Mouse (Mus musculus) embryo, embryonic 11.5 days (tissue): Measurements from ENCODE around the gene Dlg2.
A peak's percentile ranks its signal among the peaks of the same experiment; 100 is the strongest.

Experiments
- DNase-seq: peaks from one replicate; pipeline ENCODE4 v3.0.0-alpha.2; 2012; ENCODE audit warnings: low read depth, low spot score

Gene Dlg2

GRCm38 (mm10) chr7:91262031-91262951 is 785.8 kb downstream of the Dlg2 start:
- DNase-seq: peak; percentile 17

DNA sequence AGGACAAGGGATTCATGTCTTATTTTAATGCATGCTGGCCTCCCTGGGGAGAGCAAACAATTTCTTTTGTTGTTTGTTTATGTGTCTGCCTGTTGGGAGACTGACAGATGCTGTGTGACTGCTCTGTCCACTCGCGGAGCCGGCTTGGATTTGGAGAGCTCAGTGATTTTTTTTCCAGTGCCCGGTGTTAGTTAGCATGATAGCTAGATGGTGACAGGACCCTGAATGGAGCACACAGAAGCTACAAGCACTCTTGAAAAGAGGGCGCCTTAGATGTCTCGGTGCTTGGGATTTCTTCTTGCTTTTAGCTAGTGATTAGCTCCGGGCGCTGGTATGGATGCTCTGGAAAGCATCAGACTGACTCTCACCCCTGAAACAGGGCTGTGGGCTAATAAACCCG is 786.5 kb downstream of the Dlg2 start:
- no peak for DNase-seq

- DNase-seq: peak; percentile 44
These were observed 791.3 kb downstream of the Dlg2 start for GRCm38 (mm10) chr7:91267764-91268163.

GRCm38 (mm10) chr7:91284167-91284566 is 807.7 kb downstream of the Dlg2 start:
- no peak for DNase-seq

- no peak for DNase-seq
These were observed 811.9 kb downstream of the Dlg2 start for GRCm38 (mm10) chr7:91288324-91288723.

DNA sequence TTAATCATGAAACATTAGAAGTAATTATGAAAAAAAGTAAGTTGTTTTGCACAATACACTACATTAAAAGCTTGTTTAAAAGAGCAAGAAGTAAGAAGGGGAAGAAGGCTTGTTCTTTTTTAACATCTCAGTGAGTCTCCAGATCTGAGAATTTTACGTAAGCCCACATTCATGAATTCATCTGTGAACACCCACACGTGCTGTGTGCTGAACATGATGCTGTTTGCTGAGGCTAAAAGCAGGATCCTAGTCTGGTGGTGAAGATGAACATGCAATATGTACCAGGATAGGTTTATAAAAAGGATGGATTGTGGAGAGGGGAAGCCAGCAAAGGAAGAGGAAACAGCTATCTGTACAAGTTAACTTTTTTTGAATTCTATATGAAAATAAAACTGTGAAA is 819.7 kb downstream of the Dlg2 start:
- DNase-seq: no peak

DNA sequence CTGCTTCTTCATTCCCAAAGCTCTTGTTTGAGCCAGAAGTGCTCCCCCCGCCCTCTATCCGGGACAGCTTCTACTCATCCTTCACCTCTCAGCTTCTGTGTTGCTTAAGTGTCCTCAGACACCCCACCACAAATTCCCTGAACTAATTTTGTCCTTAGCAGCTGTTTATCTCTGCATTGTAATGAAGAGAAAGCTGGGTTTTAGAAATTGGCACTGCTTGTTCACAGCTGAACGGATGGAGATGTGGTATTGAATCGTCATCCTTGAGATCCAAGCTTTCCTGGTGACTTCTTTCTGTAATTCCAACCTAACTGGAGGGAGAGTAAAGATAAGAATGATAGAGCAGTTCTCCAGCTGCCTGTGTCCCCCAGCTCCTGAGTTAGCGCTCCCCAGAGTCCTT is 834.7 kb downstream of the Dlg2 start:
- DNase-seq: no peak

GRCm38 (mm10) chr7:91345073-91345472 is 868.6 kb downstream of the Dlg2 start:
- no peak for DNase-seq

DNA sequence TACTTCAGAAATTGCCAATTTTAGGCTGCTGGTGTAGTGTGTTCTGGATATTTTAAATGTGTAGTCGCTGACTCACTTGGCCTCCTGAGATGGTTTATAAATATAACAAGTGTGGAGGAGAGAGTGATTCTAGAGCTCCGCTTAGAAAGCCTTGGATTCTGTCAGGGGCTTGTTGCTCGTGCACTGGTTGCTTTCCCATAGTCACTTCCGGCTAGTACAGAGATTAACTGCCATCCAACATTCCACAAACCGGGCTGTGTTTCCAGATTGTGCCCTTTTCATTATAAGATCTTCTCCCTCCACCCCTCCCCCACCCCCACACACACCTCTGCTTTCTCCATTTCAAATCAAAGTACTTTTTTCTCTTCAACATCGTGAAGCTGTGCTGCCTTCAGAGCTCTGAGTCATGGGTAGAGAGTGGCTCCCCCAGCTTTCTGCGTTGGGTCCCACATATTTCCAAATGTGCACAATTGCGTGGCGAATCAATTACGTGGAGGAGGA is 893.4 kb downstream of the Dlg2 start:
- DNase-seq: no peak

GRCm38 (mm10) chr7:91382281-91382680 is 905.8 kb downstream of the Dlg2 start:
- no peak for DNase-seq

DNA sequence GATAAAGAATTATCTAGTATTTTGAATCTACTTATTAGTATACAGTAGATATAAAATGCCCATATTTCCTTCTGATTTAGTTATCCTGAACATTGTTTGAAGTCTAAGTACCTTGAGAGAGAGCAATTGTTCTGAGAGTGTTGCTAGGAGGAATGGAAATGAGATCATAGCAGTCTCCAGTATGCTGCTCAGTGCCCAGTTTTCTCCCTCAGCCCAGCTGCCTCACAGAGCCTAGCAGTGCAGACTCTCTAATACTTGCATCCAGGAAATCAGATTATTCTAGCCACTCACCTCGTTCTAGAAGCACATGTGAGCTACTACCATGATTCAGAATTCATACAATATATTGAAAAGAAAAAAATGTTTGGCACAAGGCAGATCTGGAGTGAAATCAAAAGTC is 907.4 kb downstream of the Dlg2 start:
- DNase-seq: no peak

DNA sequence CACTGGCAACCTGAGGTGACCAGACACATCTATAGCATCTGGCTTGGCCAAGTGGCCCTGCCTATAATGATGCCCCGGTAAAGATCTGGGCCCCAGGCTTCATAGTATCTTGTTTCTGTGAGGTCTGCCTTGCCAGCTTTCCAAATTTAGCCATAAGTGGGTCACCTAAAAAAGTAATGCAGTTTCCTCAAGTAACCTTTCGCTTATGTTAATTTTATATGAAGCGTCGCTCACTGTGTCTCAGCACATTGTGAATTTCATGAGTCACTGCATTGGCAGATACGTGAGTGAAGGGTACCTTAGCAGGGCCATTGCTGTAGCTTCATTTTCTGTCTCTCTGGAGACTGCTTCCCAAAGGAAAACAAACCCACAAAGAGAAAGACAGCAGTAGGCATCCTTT is 912.8 kb downstream of the Dlg2 start:
- DNase-seq: no peak

DNA sequence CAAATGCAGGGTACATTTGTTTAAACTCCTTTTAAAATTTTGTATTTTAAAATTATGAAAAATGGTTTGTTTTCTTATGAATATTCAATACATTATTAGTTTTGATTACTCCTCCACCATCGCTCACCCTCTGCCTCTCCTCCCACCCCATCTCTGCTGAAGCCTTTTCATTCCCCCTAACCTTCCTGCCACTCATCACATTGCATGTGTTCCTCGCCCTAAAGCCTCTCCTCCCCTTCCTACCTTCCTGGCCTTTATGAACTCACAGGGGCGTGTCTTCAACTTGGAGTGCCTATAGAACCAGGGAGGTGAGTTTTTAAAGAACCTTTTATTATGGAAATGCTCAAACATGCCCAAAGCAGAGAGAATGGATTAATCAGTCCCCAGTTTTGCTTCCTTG is 921.4 kb downstream of the Dlg2 start:
- no peak for DNase-seq

DNA sequence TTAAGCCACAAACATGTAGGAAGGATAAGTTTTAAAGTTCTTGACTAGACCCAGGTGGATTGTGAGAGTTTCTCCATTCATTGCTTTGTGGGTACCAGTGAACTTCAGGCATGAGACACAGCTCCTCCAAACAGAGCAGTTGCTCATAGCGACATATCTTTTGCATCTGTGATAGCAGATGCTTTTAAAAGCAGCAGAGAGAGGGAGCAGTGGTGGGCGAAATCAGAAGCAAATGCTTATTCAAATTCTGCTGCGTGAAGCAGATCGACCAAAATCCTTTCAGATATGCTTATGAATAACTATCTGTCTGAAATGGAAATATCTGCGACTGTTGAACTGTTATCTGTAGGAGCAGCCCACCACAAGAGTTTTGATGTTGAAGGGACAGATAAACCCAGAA is 935.6 kb downstream of the Dlg2 start:
- no peak for DNase-seq

DNA sequence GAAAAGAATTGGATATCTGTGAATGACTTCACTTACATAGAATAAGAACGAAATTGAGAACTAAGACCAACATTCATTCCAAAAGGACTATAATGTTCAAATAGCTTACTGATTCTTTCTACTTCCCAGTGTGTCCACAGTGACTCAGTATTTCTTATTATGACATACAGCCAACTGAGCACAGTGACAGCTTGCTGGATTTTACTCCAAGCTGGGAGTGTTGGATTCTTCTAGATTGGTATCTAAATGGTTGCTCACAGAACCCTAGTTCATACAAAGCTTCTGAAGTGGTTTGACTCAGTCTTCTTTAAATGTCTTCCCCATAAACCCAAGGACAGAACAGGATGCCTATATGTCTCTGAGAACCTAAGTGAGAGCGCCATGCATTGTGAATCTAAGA is 937.7 kb downstream of the Dlg2 start:
- DNase-seq: no peak

GRCm38 (mm10) chr7:91414749-91415148 is 938.3 kb downstream of the Dlg2 start:
- no peak for DNase-seq

DNA sequence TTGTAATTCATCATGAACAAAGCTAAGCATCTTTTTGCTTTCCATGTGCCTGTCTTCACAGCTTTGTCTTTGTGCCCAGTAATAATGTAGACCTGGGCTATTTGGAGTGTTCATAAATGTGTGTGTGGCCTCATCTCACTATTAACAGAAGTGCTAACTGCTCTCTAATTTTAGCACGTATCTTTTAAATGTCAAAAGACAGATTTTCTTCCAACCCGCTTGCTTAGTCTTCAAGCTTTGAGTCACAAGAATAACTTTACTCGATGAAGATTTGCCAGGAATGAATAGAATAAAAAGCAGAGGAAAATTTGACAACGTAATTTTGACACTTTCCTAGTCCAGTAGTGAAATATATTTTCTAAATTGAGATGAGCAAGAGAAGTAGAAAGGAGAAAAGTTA is 943.7 kb downstream of the Dlg2 start:
- no peak for DNase-seq

DNA sequence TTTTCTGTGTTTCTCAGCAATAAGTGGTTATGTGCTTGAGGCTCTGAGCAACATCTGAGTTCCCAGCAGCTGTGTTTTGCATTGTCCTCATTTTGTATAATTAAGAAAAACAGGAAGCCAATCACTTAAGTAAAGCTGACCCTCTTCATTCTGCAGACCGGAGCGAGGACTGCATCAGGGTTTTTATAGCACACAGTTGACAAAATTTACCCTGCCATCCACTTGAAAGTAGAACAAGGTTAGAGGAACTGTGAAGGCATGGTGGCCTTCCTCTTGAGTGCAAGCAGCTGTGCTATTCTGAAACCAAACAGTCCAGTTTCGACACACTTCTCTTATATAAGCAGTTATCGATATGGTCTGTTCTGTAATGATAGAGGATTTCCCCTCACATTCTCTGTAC is 947.3 kb downstream of the Dlg2 start:
- no peak for DNase-seq

- DNase-seq: no peak
These were observed 953.3 kb downstream of the Dlg2 start for GRCm38 (mm10) chr7:91429712-91430275.

DNA sequence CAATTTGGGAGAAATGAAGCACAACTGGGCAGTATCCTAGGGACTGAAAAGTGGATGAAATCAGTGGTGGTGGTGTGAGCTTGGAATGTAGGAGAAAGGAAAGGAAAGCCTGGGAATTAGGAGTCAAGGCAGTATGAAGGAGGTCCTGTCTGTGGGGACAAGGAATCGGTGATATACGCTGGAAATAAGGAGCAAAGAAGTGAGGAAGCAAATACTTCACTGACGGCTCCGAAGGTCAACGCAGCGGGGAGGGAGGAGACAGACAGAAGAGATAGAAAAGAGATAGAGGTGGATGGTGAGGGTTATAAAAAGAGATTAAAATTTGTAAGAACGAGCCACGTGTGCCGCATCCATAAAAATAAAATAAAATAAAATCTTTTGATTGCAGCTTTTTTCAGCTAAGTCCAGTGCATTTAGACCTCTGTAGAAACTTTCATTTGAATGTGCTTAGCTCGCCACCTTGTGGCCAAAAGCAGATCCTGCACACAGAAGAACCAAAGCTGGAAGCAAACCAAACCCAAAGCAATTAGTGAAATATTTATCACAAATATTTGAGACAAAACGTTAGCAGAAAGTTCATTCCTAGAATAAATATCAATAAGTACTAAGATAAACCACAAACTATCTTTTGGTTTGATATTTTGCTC is 955.2 kb downstream of the Dlg2 start:
- DNase-seq: peak; percentile 39

DNA sequence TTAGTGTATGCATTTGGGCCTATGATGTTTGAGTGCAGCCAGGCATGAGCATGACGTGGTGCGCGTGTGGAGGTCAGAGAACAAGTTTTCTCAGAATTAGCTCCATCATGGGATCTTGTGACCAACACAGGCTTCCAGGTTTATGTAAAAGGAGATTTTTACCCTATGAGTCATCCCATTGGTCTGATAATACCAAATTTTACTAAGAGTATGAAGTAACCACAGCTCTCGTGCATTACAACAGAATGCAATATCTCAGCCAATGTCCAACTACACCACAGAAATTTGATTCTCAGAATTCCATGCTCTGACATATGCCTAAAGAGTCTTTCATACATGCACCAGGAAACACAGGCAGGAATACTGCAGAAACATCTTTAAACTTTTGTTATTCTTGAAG is 956.1 kb downstream of the Dlg2 start:
- no peak for DNase-seq

DNA sequence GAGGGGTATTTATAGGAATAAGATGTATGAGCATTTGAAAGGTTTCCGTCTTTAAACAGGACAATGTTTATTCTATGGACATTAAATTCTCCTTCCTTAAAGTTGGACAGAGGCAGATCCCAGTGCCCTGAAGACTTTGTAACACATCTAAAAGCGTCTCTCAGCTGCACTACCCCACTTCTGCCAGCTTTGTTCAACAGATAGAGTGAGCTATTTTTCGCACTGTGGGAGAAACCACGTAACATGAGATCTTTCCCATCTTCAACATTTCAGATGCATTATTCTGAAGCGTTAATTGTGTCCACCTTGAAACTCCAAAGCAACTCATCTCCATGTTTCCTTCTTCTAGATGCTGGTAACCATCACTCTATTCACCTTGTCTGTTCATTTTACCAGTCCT is 958.3 kb downstream of the Dlg2 start:
- DNase-seq: no peak

DNA sequence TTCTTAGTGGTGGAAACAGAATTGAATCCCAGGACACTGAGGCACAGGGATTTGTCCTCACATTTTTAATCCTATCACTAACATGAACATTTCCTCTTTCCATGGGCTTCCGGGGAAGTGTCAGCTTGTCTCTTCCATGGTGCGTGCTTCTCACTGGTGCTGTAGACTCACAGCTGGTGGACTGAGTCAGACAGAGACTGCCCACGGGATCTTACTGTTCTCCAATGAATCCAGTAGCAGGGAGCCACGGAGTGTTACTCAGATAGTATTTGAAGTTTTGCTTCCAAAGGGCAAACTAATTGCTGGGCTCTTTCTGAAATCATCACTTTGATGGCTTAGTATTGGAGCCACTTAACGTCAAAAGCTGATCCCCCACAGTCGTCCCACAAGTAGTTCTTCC is 963.9 kb downstream of the Dlg2 start:
- no peak for DNase-seq
